Mouse (Mus musculus) telencephalon, adult 2 months (tissue): ENCODE measurements at regions not wholly inside any gene's neighbourhood (a gene's known extent, or its start where the extent isn't known, plus 50 kb on each side); places are given as distances from the start of the nearest gene placed in this dataset.
"Not testable (repeated sequence)": the region's sequence is repeated elsewhere in the genome, so short reads cannot be mapped to it uniquely, and the experiment has no call there.

Source experiments
- DNase-seq: peaks from one replicate; pipeline ENCODE4 v3.0.0-alpha.2; 2011; ENCODE audit warnings: low read depth, low spot score

- DNase-seq = no peak
These were observed 232.7 kb upstream of the Gm21293 start for GRCm38 (mm10) chr10:103910098-103910497.

GRCm38 (mm10) chr10:103958183-103958582 lies 184.6 kb upstream of the Gm21293 start:
- no peak for DNase-seq

GRCm38 (mm10) chr10:103976059-103976458 lies 166.7 kb upstream of the Gm21293 start:
- no peak for DNase-seq

GRCm38 (mm10) chr10:103984287-103984956 lies 158.4 kb upstream of the Gm21293 start:
- DNase-seq = no peak

GRCm38 (mm10) chr10:104019540-104019939 lies 123.2 kb upstream of the Gm21293 start:
- DNase-seq = no peak

GRCm38 (mm10) chr10:104021593-104021992 lies 121.2 kb upstream of the Gm21293 start:
- DNase-seq = no peak

- no peak for DNase-seq
These were observed 114.6 kb upstream of the Gm21293 start for GRCm38 (mm10) chr10:104028162-104028561.

- no peak for DNase-seq
These were observed 110.0 kb upstream of the Gm21293 start for GRCm38 (mm10) chr10:104032771-104033170.

- DNase-seq = not testable (repeated sequence)
These were observed 100.9 kb upstream of the Gm21293 start for GRCm38 (mm10) chr10:104041729-104042386.

- DNase-seq = no peak
These were observed 100.4 kb upstream of the Gm21293 start for GRCm38 (mm10) chr10:104042387-104042775.

- DNase-seq = no peak
These were observed 99.2 kb upstream of the Gm21293 start for GRCm38 (mm10) chr10:104043569-104043968.
